Mouse (Mus musculus) heart, postnatal 0 days (tissue): Measurements from ENCODE around the gene Sptlc3. TPM values are rescaled to one million over a fixed set of nuclear protein-coding genes. Genes with fewer than 3 reads are reported as not detected.

Experiments
- ATAC-seq: fragments of 200-750 bp; cut with Nextera tagmentation; 2 replicates; pipeline ENCODE4 v1.8.0; 2017; ENCODE audit warnings: low read depth, moderate number of reproducible peaks, moderate library complexity; ENCODE audit not compliant: insufficient read depth
- DNase-seq: peaks from one replicate; pipeline ENCODE4 v3.0.0-alpha.2; 2016; ENCODE audit warnings: low spot score
- H3K27ac ChIP-seq: fragments of 300-500 bp; sonication (generic); 2 replicates; pipeline ENCODE4 v1.5.1; 2014; ENCODE audit warnings: low read depth, mild to moderate bottlenecking
- H3K27me3 ChIP-seq: fragments of 300-500 bp; sonication (generic); 2 replicates; pipeline ENCODE4 v1.6.1; 2014; ENCODE audit warnings: low read length, mixed read lengths; ENCODE audit not compliant: control insufficient read depth, insufficient read depth
- H3K36me3 ChIP-seq: fragments of 300-500 bp; sonication (generic); replicated peaks from 2 replicates; pipeline ENCODE4 v1.6.1; 2014; ENCODE audit warnings: low read length, mixed read lengths; ENCODE audit not compliant: control insufficient read depth, insufficient read depth
- H3K4me1 ChIP-seq: fragments of 300-500 bp; sonication (generic); 2 replicates; pipeline ENCODE4 v1.6.1; 2014; ENCODE audit warnings: antibody characterized with exemption; ENCODE audit not compliant: control insufficient read depth, insufficient read depth
- H3K4me2 ChIP-seq: fragments of 300-500 bp; sonication (generic); 2 replicates; pipeline ENCODE4 v1.6.1; 2014; ENCODE audit warnings: low read depth, mild to moderate bottlenecking, low read length, moderate library complexity
- H3K4me3 ChIP-seq: fragments of 300-500 bp; sonication (generic); 2 replicates; pipeline ENCODE4 v1.5.1; 2014; ENCODE audit warnings: low read depth, low read length
- H3K9ac ChIP-seq: fragments of 300-500 bp; sonication (generic); replicated peaks from 2 replicates; pipeline ENCODE4 v1.6.1; 2014; ENCODE audit warnings: low read depth, low read length, mixed read lengths
- H3K9me3 ChIP-seq: fragments of 300-500 bp; sonication (generic); replicated peaks from 2 replicates; pipeline ENCODE4 v1.6.1; 2016; ENCODE audit warnings: low read length; ENCODE audit not compliant: control insufficient read depth
- CTCF ChIP-seq: IDR thresholded peaks from 2 replicates; pipeline ENCODE4 v1.5.1; 2016; ENCODE audit warnings: antibody characterized with exemption, control low read depth, low read depth
- EP300 ChIP-seq: IDR thresholded peaks from 2 replicates; pipeline ENCODE4 v1.6.1; 2016; ENCODE audit warnings: antibody characterized with exemption, low read depth
- WGBS: fragments of 180-500 bp; shearing (Covaris S2); extraction: QIAGEN DNeasy Blood & Tissue Kit; methylation state at CpG from one replicate; pipeline ENCODE4 v1.1.7; 2014; 5-methylcytosine and 5-hydroxymethylcytosine counted together
- polyA plus RNA-seq: library from polyadenylated mRNA; unstranded; fragments of >200 nt; fragmentation: Nextera tagmentation; extraction: Ambion mirVana; gene quantifications from 2 replicates; pipeline ENCODE4 v1.2.1, GENCODE M21; 2015
- total RNA-seq: library from RNA; depleted of rRNA; stranded (reverse); fragments of >200 nt; gene quantifications from 2 replicates; pipeline ENCODE4 v1.2.3, GENCODE M21; 2014; ENCODE audit warnings: low replicate concordance

The Sptlc3 gene
- total and polyA plus RNA-seq, 2 experiments from 2014 or later: 0.50 TPM; not detected in 1

GRCm38 (mm10) chr2:139641757-139642385 is 148.2 kb downstream of the Sptlc3 start:
- Histone ChIP-seq H3K4me3 (no peak overlapping the region), H3K9me3 (no peaks in the 10 kb centered on the region), H3K9ac (no peak overlapping the region), H3K4me1 (no peaks in the 10 kb centered on the region), H3K27ac (no peak overlapping the region), H3K36me3 (no peaks in the 10 kb centered on the region), H3K4me2 (no peak overlapping the region), H3K27me3 (no peaks in the 10 kb centered on the region)
- DNase-seq (no peak), ATAC-seq (no peak)
- TF ChIP-seq EP300: no peak
- TF ChIP-seq CTCF: no peak
- 58% methylated on average over 7 of the region's 7 CpGs for WGBS

GRCm38 (mm10) chr2:139649518-139649917 is 155.8 kb downstream of the Sptlc3 start:
- H3K4me2 ChIP-seq: no peak overlapping the region
- no peak for TF ChIP-seq CTCF
- no peak for TF ChIP-seq EP300
- no peak overlapping the region for H3K27ac ChIP-seq
- no peaks in the 10 kb centered on the region for H3K9me3 ChIP-seq
- no peaks in the 10 kb centered on the region for H3K36me3 ChIP-seq
- no peak overlapping the region for H3K9ac ChIP-seq
- DNase-seq (no peak), ATAC-seq (no peak)
- H3K27me3 ChIP-seq: no peaks in the 10 kb centered on the region
- no peaks in the 10 kb centered on the region for H3K4me1 ChIP-seq
- WGBS: 77% methylated on average over 3 of the region's 3 CpGs
- no peak overlapping the region for H3K4me3 ChIP-seq

GRCm38 (mm10) chr2:139656750-139657149 is 163.0 kb downstream of the Sptlc3 start:
- H3K27ac ChIP-seq: no peak overlapping the region
- no peak for DNase-seq
- TF ChIP-seq CTCF (no peak), EP300 (no peak)
- H3K4me1 ChIP-seq: no peaks in the 10 kb centered on the region
- no peak overlapping the region for H3K4me2 ChIP-seq
- 73% methylated on average over 4 of the region's 4 CpGs for WGBS
- H3K9ac ChIP-seq: no peak overlapping the region
- H3K4me3 ChIP-seq: no peak overlapping the region
- no peaks in the 10 kb centered on the region for H3K27me3 ChIP-seq
- no peaks in the 10 kb centered on the region for H3K36me3 ChIP-seq
- H3K9me3 ChIP-seq: no peaks in the 10 kb centered on the region
- ATAC-seq: no peak

GRCm38 (mm10) chr2:139671838-139672237 is 178.1 kb downstream of the Sptlc3 start:
- H3K4me2 ChIP-seq: no peak overlapping the region
- ATAC-seq (no peak), DNase-seq (no peak)
- H3K9me3 ChIP-seq: no peaks in the 10 kb centered on the region
- peaks cover 18% of the 10 kb centered on the region for H3K27me3 ChIP-seq
- H3K4me1 ChIP-seq: no peaks in the 10 kb centered on the region
- no peak overlapping the region for H3K4me3 ChIP-seq
- H3K36me3 ChIP-seq: no peaks in the 10 kb centered on the region
- no peak overlapping the region for H3K27ac ChIP-seq
- no peak for TF ChIP-seq CTCF
- no peak for TF ChIP-seq EP300
- 72% methylated on average over 3 of the region's 3 CpGs for WGBS
- H3K9ac ChIP-seq: no peak overlapping the region

- Histone ChIP-seq H3K4me2 (no peak overlapping the region), H3K4me1 (no peaks in the 10 kb centered on the region), H3K27ac (no peak overlapping the region), H3K4me3 (no peak overlapping the region), H3K9ac (no peak overlapping the region), H3K27me3 (peaks cover 18% of the 10 kb centered on the region), H3K36me3 (no peaks in the 10 kb centered on the region), H3K9me3 (no peaks in the 10 kb centered on the region)
- TF ChIP-seq EP300 (no peak), CTCF (no peak)
- ATAC-seq (no peak), DNase-seq (no peak)
- WGBS: 51% methylated on average over 2 of the region's 2 CpGs
These were observed 178.7 kb downstream of the Sptlc3 start for GRCm38 (mm10) chr2:139672371-139672770.
